Mouse (Mus musculus) kidney, postnatal 14 days (tissue): ENCODE results near the gene Eif2ak3.

Experiments
- DNase-seq: peaks from one replicate; pipeline ENCODE4 v3.0.0; 2022; ENCODE audit warnings: mixed read lengths

Gene Eif2ak3

GRCm38 (mm10) chr6:70831179-70831839 is 13.0 kb upstream of the Eif2ak3 start:
- DNase-seq: no peak

DNA sequence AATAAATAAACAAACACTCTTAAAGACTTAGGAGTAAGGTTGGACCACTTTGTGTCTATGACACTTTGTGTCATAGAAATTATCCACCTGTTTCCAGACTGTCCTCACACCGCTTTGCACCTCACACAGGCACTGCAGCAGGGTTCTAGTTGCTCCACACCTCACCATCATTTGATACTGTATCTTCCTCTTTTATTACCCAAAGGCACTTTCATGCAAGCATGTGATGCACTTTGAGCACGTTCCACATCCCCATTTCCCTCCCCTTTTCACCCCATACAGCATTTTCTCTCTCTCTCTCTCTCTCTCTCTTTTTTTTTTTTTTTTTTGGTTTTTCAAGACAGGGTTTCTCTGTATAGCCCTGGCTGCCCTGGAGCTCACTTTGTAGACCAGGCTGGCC is 7.0 kb upstream of the Eif2ak3 start:
- DNase-seq: no peak

DNA sequence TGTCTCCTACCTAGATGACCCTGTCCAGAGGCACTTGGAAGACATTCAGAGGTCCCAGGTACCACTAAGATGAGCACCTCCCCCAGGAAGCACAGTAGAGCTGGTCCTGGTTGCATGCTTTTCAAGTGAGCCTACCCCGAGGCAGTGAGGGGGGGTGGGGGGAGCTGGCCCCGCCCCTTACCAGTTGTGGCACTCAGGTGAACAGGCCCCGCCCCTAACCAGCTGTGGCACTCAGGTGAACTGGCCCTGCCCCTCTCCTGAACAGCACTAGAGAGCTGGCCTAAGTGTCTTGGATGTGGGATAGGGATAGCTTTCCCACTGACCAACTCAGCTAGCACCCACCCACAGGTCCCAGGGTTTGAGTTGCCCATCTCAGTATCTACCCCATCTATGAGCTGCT is 5.8 kb upstream of the Eif2ak3 start:
- no peak for DNase-seq

DNA sequence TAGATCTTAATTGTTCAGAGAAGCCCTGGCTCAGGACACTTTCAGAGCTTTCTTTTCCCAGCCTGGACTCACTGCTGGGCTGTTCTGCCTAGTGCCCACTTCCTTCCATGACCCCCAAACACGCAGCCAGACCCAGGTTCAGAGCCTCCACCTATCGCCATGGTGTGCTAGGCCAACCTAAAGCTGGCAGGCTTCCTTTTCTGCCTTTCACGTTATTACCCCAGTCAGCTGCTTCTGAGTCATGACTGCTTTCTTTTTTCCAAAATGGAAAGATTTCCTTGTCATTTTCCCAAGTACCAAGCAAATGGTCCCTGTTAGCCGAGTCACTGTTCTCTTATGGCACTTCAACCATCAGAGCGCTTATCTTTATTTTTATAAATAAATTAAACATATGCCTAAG is 4.0 kb upstream of the Eif2ak3 start:
- DNase-seq: no peak

DNA sequence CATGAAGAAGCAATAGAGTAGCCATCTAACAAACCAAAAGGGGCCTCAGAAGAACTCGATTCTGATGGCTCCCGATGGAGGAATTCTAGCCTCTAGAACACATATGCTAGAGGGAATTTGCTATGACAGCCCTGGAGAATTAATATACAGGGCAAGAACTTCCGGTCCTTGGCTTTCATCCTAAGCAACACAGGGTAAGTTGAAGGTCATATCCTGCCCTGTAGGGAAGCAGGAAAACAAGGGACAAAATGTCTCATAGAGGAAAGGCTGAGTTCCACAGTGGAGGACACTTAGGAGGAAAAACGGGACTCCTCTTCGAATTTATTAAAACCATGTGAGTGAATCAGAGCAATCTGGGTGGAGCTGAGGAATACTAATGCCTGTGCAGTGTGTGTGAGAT is 1.3 kb upstream of the Eif2ak3 start:
- DNase-seq: peak; percentile 52

GRCm38 (mm10) chr6:70844896-70845646 is 756 bp downstream of the Eif2ak3 start:
- no peak for DNase-seq

- DNase-seq: no peak
Measured at GRCm38 (mm10) chr6:70847386-70847785, 3.1 kb downstream of the Eif2ak3 start.

GRCm38 (mm10) chr6:70853371-70853770 is 9.1 kb downstream of the Eif2ak3 start:
- DNase-seq: no peak

DNA sequence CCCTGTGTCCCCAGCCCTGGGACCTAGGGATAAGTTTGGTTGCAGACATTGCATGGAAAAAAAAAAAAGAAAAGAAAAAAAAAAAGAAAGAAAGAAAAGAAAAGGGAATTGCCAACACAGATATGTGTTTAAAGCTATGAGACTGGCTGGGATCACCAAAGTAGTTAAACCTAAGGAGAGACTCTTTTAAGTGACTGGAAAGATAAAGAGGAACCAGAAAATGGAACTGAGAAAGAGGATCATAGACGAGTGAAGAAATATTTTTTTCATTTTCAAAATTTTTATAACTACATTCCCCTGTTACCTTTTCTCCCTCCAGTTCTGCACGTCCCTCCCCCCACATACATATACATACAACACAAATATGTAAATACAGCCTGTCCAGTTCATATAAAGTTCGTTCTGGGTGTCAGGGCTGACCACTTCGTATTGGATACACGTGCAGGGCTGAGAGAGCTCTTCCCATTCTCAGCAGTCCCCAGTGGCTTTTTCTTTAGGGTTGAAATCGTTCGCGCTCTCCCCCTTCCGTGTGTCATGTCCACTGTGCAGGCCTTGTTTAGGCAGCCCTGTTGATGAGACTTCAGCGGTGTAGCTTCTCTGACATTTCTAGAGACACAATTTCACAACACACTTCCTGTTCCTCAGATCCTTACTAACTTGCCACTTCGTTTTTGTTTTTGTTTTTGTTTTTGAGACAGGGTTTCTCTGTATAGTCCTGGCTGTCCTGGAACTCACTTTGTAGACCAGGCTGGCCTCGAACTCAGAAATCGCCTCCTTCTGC is 11.4 kb downstream of the Eif2ak3 start:
- DNase-seq: no peak

- DNase-seq: no peak
Measured at GRCm38 (mm10) chr6:70862726-70863125, 18.4 kb downstream of the Eif2ak3 start.

DNA sequence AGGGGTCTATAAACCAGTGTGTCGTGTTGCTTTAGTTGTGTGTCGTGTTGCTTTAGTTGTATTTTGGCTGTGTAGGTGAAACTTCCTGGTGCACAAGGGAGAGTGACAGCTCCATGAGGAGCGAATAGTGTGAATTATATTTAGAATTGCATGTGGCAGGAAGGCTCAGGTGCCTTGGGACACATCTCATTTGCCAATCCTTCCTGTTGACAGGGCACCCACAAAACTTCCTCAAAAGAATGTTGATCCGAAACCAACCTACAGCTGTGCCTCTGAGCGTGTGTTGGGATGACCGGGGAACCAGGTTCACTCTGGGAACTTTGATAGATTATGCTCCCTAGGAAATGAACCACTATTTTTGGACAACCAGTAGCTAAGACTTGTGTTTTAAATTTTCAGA is 20.0 kb downstream of the Eif2ak3 start:
- no peak for DNase-seq

GRCm38 (mm10) chr6:70866761-70867160 is 22.4 kb downstream of the Eif2ak3 start:
- DNase-seq: peak; percentile 57

- no peak for DNase-seq
Measured at GRCm38 (mm10) chr6:70867297-70867696, 23.0 kb downstream of the Eif2ak3 start.

GRCm38 (mm10) chr6:70871511-70871980 is 27.2 kb downstream of the Eif2ak3 start:
- no peak for DNase-seq

DNA sequence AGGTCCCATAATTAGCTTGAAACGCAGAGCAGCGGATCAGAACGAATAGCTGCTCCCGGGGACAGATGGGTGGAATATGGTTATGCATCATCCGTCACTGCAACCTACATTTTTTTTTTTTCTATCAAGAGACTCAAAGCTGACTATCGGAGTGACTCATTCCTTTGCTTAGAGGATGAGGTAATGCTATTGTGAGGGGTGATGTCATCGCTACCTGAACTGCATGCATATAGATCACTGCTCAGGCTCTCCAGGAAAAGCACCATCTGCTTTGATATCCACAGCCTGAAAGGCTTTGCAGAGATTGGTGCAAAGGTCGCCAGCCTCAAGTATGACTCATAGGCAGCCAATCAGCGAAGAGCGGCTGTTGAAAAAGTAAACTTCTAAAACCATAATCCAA is 27.8 kb downstream of the Eif2ak3 start:
- no peak for DNase-seq

DNA sequence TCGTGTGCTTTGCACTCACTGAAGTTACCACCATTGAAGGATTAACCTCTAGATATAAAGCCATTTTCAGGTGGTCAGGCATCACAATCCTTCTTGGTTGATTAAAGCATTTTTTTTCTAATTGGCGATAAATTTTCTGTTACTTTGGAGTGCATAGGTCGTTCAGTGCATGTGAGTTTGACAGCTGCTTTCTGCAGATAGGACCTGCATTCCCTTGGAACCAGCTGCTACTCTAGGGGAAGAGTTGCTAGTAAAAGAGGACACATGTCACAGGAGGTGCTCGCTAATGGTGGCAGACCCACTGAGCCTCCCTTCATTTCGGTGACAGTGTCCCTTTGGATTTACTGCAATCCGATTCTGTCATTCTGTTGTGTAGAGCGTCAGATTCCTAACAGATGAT is 28.3 kb downstream of the Eif2ak3 start:
- no peak for DNase-seq

GRCm38 (mm10) chr6:70874035-70874775 is 29.9 kb downstream of the Eif2ak3 start:
- no peak for DNase-seq

DNA sequence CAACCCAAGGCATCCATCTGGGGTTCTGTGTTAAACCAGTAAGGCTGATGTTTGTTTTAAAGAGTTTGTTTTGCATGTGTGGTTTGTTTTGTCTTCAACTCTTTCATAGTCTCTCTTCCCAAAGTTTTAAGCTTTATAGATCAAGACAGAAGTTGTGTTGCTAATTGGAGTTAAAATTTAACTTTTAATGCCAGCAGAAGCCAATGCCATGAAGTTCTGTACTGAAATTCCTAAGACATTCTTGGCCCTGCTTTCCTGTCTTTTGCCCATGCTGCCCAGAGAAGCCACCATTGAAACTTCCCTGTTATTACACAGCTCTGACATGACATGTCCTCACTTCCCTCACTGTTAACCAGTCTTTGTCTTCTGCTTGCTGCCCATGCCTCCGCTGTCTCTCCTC is 30.7 kb downstream of the Eif2ak3 start:
- DNase-seq: no peak

DNA sequence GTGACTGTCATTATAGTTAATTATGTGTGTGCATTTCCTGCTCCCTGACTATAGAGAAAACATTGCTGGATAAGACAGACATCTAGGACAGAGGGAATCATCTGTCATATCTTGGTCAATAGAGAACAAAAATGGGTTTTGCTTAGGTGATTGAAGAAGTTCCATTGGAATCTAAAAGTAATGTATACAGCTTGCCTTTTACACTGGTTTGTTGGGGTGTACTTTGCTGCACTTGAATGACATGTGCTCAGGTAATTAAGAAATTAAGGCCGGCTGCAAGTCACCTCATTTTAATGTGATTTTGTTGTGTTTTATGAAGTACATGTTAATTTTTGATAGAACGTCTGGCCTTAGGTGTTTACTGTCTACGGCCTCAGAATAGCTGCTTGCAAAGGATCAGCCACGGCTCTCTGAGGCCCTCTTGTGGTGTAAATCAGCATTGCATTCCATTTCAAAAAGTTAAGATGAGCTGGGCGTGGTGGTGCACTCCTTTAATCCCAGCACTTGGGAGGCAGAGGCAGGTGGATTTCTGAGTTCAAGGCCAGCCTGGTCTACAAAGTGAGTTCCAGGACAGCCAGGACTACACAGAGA is 36.5 kb downstream of the Eif2ak3 start:
- DNase-seq: peak; percentile 86

DNA sequence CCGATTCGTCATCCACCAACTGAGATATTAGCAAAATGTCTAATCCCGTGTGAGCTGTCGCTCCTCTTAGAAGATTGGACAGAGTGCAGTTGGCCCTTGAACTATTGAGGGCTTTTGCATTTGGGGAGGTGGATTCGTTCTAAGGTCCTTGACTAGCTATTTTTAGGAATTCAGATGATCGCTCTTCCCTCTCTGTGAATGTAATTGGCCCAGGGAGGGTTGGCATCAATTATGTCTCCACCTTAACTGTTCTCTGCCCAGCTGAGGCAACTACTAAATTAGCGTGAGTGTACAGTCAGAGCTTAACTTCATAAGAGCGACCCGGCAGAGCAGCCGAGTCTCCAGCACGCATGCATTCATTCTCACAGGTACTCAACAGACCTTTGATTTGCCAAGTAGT is 43.7 kb downstream of the Eif2ak3 start:
- no peak for DNase-seq

DNA sequence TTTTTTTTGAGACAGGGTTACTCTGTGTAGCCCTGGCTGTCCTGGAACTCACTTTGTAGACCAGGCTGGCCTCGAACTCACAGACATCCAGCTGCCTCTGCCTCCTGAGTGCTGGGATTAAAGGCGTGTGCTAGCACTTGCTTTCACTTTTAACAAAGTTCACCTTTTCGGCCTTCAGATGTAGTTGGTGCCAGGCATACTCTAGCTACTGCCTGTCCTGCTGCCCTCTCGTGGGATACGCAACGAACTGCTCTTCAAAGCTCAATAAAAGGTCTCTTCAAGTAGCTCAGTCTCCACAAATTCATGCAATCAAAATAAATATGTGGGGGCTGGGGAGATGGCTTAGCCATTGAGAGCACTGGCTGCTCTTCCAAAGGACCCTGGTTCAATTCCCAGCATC is 53.9 kb downstream of the Eif2ak3 start:
- no peak for DNase-seq

DNA sequence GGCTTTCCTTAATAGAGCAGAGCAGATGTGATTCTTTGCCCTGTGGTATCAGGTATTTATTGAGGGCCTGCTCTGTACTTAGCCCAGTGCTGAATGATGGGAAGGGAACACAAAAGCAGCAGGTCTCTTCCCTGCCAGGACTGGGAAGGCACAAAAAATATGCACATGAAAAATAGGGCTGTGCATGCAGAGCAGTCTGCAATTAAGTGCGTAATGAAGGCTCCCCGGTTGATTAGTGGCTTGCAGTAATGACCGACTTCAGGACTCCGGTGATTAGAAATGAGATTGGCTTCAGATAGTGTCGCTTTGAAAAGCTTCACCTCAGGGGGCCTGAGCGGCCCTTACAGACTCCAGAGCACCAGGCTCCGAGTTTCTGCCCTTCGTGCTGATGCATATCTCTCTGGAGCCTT is 55.3 kb downstream of the Eif2ak3 start:
- DNase-seq: no peak

- DNase-seq: no peak
Measured at GRCm38 (mm10) chr6:70903689-70904088, 59.4 kb downstream of the Eif2ak3 start.
